Mouse (Mus musculus) MEL (cell line): ENCODE results near the gene Lrig3. TPM values are rescaled to one million over a fixed set of nuclear protein-coding genes. Genes with fewer than 3 reads are reported as not detected.

Source experiments
- DNase-seq: peaks from one replicate; pipeline ENCODE4 v3.0.0; 2011; ENCODE audit warnings: low read depth, low spot score
- H3K27ac ChIP-seq: 2 replicates; pipeline ENCODE4 v1.5.1; 2012; ENCODE audit warnings: low read depth, mild to moderate bottlenecking, control low read depth, low read length, moderate library complexity; ENCODE audit not compliant: control insufficient read depth
- H3K27me3 ChIP-seq, 2 experiments: fragments of 150-350 bp in 1 of 2; sonication (generic) in 1 of 2; 2 replicates each; pipeline ENCODE4 v1.6.1; 2012; ENCODE audit warnings: low read length in 2 of 2, mild to moderate bottlenecking in 2 of 2, improper control_type of control experiment in 1 of 2, moderate library complexity in 1 of 2; ENCODE audit not compliant: insufficient read depth in 2 of 2, control insufficient read depth in 1 of 2
- H3K36me3 ChIP-seq, 2 experiments: 2 replicates each; pipeline ENCODE4 v1.6.1; 2012 to 2014; ENCODE audit warnings: low read length in 2 of 2, improper control_type of control experiment in 1 of 2, inconsistent platforms in 1 of 2, mild to moderate bottlenecking in 1 of 2; ENCODE audit not compliant: insufficient read depth in 2 of 2, control insufficient read depth in 1 of 2
- H3K4me1 ChIP-seq, 2 experiments: fragments of 150-350 bp in 1 of 2; sonication (generic) in 1 of 2; 2 replicates each; pipeline ENCODE4 v1.6.1; 2012; ENCODE audit warnings: low read length in 2 of 2, improper control_type of control experiment in 1 of 2, mild to moderate bottlenecking in 1 of 2; ENCODE audit not compliant: insufficient read depth in 2 of 2, control insufficient read depth in 1 of 2
- H3K4me3 ChIP-seq, 2 experiments: fragments of 150-350 bp in 1 of 2; sonication (generic) in 1 of 2; 2 replicates each; pipeline ENCODE4 v1.5.1; 2012; ENCODE audit warnings: low read depth in 2 of 2, low read length in 2 of 2, mild to moderate bottlenecking in 2 of 2, moderate library complexity in 2 of 2, control low read depth in 1 of 2, improper control_type of control experiment in 1 of 2; ENCODE audit not compliant: control insufficient read depth in 1 of 2, insufficient read depth in 1 of 2
- H3K79me2 ChIP-seq: 2 replicates; pipeline ENCODE4 v1.6.1; 2012; ENCODE audit warnings: mild to moderate bottlenecking, low read length, moderate library complexity; ENCODE audit not compliant: control insufficient read depth, poor library complexity, insufficient read depth
- H3K9ac ChIP-seq: 2 replicates; pipeline ENCODE4 v1.6.1; 2012; ENCODE audit warnings: low read depth, mild to moderate bottlenecking, control low read depth, low read length, moderate library complexity; ENCODE audit not compliant: control insufficient read depth, poor library complexity, severe bottlenecking
- H3K9me3 ChIP-seq: fragments of 150-350 bp; sonication (generic); replicated peaks from 2 replicates; pipeline ENCODE4 v1.6.1; 2012; ENCODE audit warnings: mild to moderate bottlenecking, low read length, improper control_type of control experiment, moderate library complexity; ENCODE audit not compliant: insufficient read depth
- CTCF ChIP-seq, 3 experiments: IDR thresholded peaks in 2 of 3; conservative IDR thresholded peaks in 1 of 3; 2 replicates each; pipeline ENCODE4 v1.5.1; 2011 to 2012; ENCODE audit warnings: low read length in 3 of 3, low read depth in 2 of 3, mild to moderate bottlenecking in 2 of 3, improper control_type of control experiment in 1 of 3, inconsistent platforms in 1 of 3, mixed read lengths in 1 of 3, moderate library complexity in 1 of 3; ENCODE audit not compliant: control insufficient read depth in 1 of 3, insufficient read depth in 1 of 3, poor library complexity in 1 of 3, severe bottlenecking in 1 of 3
- ELF1 ChIP-seq: IDR thresholded peaks from 2 replicates; pipeline ENCODE4 v1.6.1; 2014; ENCODE audit warnings: low read depth, mild to moderate bottlenecking, inconsistent platforms, low read length, improper control_type of control experiment, moderate library complexity
- EP300 ChIP-seq, 2 experiments: IDR thresholded peaks; 2 replicates each; pipeline ENCODE4 v1.6.1; 2011; ENCODE audit warnings: improper control_type of control experiment in 2 of 2, low read length in 2 of 2, low read depth in 1 of 2, mild to moderate bottlenecking in 1 of 2
- ETS1 ChIP-seq: IDR thresholded peaks from 2 replicates; pipeline ENCODE4 v1.6.1; 2012; ENCODE audit warnings: low read depth, mild to moderate bottlenecking, inconsistent platforms, low read length, improper control_type of control experiment, moderate library complexity
- GABPA ChIP-seq: IDR thresholded peaks from 2 replicates; pipeline ENCODE4 v1.6.1; 2012; ENCODE audit warnings: low read depth, mild to moderate bottlenecking, inconsistent platforms, low read length, improper control_type of control experiment, moderate library complexity
- GATA1 ChIP-seq: IDR thresholded peaks from 2 replicates; pipeline ENCODE4 v1.6.1; 2011; ENCODE audit warnings: low read depth, low read length, improper control_type of control experiment
- KAT2A ChIP-seq: conservative IDR thresholded peaks from 2 replicates; pipeline ENCODE4 v1.6.1; 2012; ENCODE audit warnings: low read depth, low read length, improper control_type of control experiment, inconsistent platforms
- MAZ ChIP-seq: IDR thresholded peaks from 2 replicates; pipeline ENCODE4 v1.6.1; 2012; ENCODE audit warnings: low read depth, mild to moderate bottlenecking, inconsistent platforms, low read length, improper control_type of control experiment
- MEF2A ChIP-seq: IDR thresholded peaks from 2 replicates; pipeline ENCODE4 v1.6.1; 2014; ENCODE audit warnings: low read depth, mild to moderate bottlenecking, inconsistent platforms, low read length, improper control_type of control experiment; ENCODE audit not compliant: poor library complexity, insufficient replicate concordance, severe bottlenecking; ENCODE audit errors: extremely low read depth
- NRF1 ChIP-seq: IDR thresholded peaks from 2 replicates; pipeline ENCODE4 v1.6.1; 2014; ENCODE audit warnings: low read depth, mild to moderate bottlenecking, inconsistent platforms, low read length, improper control_type of control experiment, moderate library complexity; ENCODE audit not compliant: poor library complexity, insufficient read depth, severe bottlenecking
- POLR2A ChIP-seq, 2 experiments: IDR thresholded peaks; 2 replicates each; pipeline ENCODE4 v1.6.1; 2011 to 2012; ENCODE audit warnings: low read length in 2 of 2, mild to moderate bottlenecking in 2 of 2, control low read depth in 1 of 2, improper control_type of control experiment in 1 of 2, low read depth in 1 of 2, moderate library complexity in 1 of 2; ENCODE audit not compliant: control insufficient read depth in 1 of 2, insufficient read depth in 1 of 2, poor library complexity in 1 of 2
- POLR2AphosphoS2 ChIP-seq: IDR thresholded peaks from 2 replicates; pipeline ENCODE4 v1.6.1; 2011; ENCODE audit warnings: low read length, improper control_type of control experiment
- POLR2AphosphoS5 ChIP-seq: IDR thresholded peaks from 2 replicates; pipeline ENCODE4 v1.6.1; 2012; ENCODE audit warnings: low read depth, borderline replicate concordance, mild to moderate bottlenecking, inconsistent platforms, low read length, moderate library complexity, mixed read lengths
- TAL1 ChIP-seq: IDR thresholded peaks from 2 replicates; pipeline ENCODE4 v1.6.1; 2012; ENCODE audit warnings: mild to moderate bottlenecking, inconsistent platforms, low read length, moderate library complexity, mixed read lengths
- TBP ChIP-seq: IDR thresholded peaks from 2 replicates; pipeline ENCODE4 v1.8.0; 2011; ENCODE audit warnings: low read depth, low read length, improper control_type of control experiment
- TCF12 ChIP-seq: IDR thresholded peaks from 2 replicates; pipeline ENCODE4 v1.6.1; 2014; ENCODE audit warnings: low read depth, mild to moderate bottlenecking, inconsistent platforms, low read length, improper control_type of control experiment, moderate library complexity
- USF1 ChIP-seq: IDR thresholded peaks from 2 replicates; pipeline ENCODE4 v1.6.1; 2014; ENCODE audit warnings: low read depth, mild to moderate bottlenecking, inconsistent platforms, low read length, improper control_type of control experiment, moderate library complexity
- USF2 ChIP-seq, 2 experiments: IDR thresholded peaks; 2 replicates each; pipeline ENCODE4 v1.6.1; 2011 to 2012; ENCODE audit warnings: improper control_type of control experiment in 2 of 2, low read length in 2 of 2, borderline replicate concordance in 1 of 2, inconsistent platforms in 1 of 2, low read depth in 1 of 2, mild to moderate bottlenecking in 1 of 2; ENCODE audit not compliant: insufficient read depth in 1 of 2
- ZC3H11A ChIP-seq: IDR thresholded peaks from 2 replicates; pipeline ENCODE4 v1.6.1; 2012; ENCODE audit warnings: low read depth, mild to moderate bottlenecking, inconsistent platforms, low read length, improper control_type of control experiment
- polyA plus RNA-seq, 2 experiments: library from polyadenylated mRNA; stranded (reverse) in 1 of 2; unstranded in 1 of 2; fragments of >175 nt in 1 of 2; fragments of >200 nt in 1 of 2; gene quantifications; 2 replicates each; pipeline versions ENCODE4 v1.2.1 to v1.2.4; 2012; ENCODE audit warnings: low replicate concordance in 2 of 2, low read depth in 1 of 2; ENCODE audit not compliant: insufficient read length in 2 of 2, insufficient read depth in 1 of 2, missing spikeins in 1 of 2
- total RNA-seq: library from RNA; depleted of rRNA; stranded (reverse); fragments of 300-350 nt; gene quantifications from 2 replicates; pipeline ENCODE4 v1.2.3, GENCODE M21; 2012

The Lrig3 gene
- total and polyA plus RNA-seq, 3 experiments, result not detected

DNA sequence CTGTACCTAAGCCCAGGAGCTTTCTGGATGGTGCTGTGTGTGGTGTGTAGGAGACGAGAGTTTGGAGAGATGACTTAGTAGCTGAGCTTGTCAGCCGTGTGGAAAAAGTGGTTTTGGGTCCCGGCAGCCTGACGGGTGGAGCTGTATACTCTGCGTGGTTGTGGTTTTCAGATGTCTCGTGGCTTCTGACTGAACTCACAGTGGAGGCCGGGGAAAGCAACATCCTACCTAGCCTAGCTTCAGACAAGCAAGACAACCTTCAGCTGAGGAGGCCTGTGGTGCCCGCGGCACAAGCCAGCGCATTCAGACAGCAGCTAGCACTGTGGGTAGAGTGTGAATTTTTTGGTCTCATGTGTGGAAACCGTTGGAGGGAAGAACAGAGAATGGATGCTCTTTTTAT lies 47.7 kb downstream of the Lrig3 start:
- no peaks in the 10 kb centered on the region for H3K4me1 ChIP-seq
- no peak overlapping the region for H3K9ac ChIP-seq
- no peak overlapping the region for H3K4me3 ChIP-seq
- no peaks in the 10 kb centered on the region for H3K79me2 ChIP-seq
- H3K9me3 ChIP-seq, result no peaks in the 10 kb centered on the region
- TF ChIP-seq POLR2AphosphoS5 (no peak), USF1 (no peak), GATA1 (no peak), GABPA (no peak), EP300 (IDR thresholded peaks at IDR 0.05; ENCODE audit: low read depth in 1 of 2, low read length in 2 of 2) (no peak), KAT2A (no peak), NRF1 (no peak), USF2 (IDR thresholded peaks at IDR 0.05; ENCODE audit: borderline replicate concordance in 1 of 2, insufficient read depth in 1 of 2, low read depth in 1 of 2, low read length in 2 of 2) (no peak), CTCF (IDR thresholded peaks at IDR 0.05 in 2 of 3, conservative IDR thresholded peaks at IDR 0.05 in 1 of 3; ENCODE audit: control insufficient read depth in 1 of 3, insufficient read depth in 1 of 3, low read depth in 2 of 3, low read length in 3 of 3, poor library complexity in 1 of 3, severe bottlenecking in 1 of 3) (no peak), ELF1 (no peak), ZC3H11A (no peak)
- H3K27ac ChIP-seq, result no peak overlapping the region
- no peaks in the 10 kb centered on the region for H3K36me3 ChIP-seq
- DNase-seq, result no peak
- H3K27me3 ChIP-seq, result no peaks in the 10 kb centered on the region

- no peak for DNase-seq
- no peak for TF ChIP-seq TAL1
- no peak for TF ChIP-seq POLR2AphosphoS2
- no peak for TF ChIP-seq TBP
- no peak for TF ChIP-seq TCF12
- no peak for TF ChIP-seq ETS1
- no peak for TF ChIP-seq MEF2A
- no peak for TF ChIP-seq GABPA
- TF ChIP-seq MAZ, result no peak
- TF ChIP-seq POLR2A (IDR thresholded peaks at IDR 0.05; ENCODE audit: control insufficient read depth in 1 of 2, insufficient read depth in 1 of 2, low read depth in 1 of 2, low read length in 2 of 2, poor library complexity in 1 of 2), result no peak
- TF ChIP-seq USF1, result no peak
- TF ChIP-seq ZC3H11A, result no peak
- Histone ChIP-seq H3K36me3 (no peaks in the 10 kb centered on the region), H3K4me1 (no peaks in the 10 kb centered on the region), H3K9ac (no peak overlapping the region), H3K27ac (no peak overlapping the region), H3K79me2 (no peaks in the 10 kb centered on the region), H3K9me3 (no peaks in the 10 kb centered on the region), H3K27me3 (no peaks in the 10 kb centered on the region), H3K4me3 (no peak overlapping the region)
Observed at GRCm38 (mm10) chr10:126014673-126015072, 48.7 kb downstream of the Lrig3 start.
